Mouse (Mus musculus) liver, embryonic 15.5 days (tissue): ENCODE measurements around the gene 1700122O11Rik. TPM values are rescaled to one million over a fixed set of nuclear protein-coding genes. Genes with fewer than 3 reads are reported as not detected.
A peak's percentile ranks its signal among the peaks of the same experiment; 100 is the strongest.

Source experiments
- ATAC-seq: fragments of 200-750 bp; cut with Nextera tagmentation; 2 replicates; pipeline ENCODE4 v1.8.0; 2017; ENCODE audit warnings: moderate number of reproducible peaks, mild to moderate bottlenecking, moderate library complexity; ENCODE audit not compliant: insufficient read depth
- H3K27ac ChIP-seq: fragments of 300-500 bp; sonication (generic); replicated peaks from 2 replicates; pipeline ENCODE4 v1.5.1; 2015; ENCODE audit warnings: mild to moderate bottlenecking, inconsistent platforms
- H3K27me3 ChIP-seq: fragments of 300-500 bp; sonication (generic); 2 replicates; pipeline ENCODE4 v1.6.1; 2015; ENCODE audit warnings: mild to moderate bottlenecking, inconsistent platforms
- H3K36me3 ChIP-seq: fragments of 300-500 bp; sonication (generic); replicated peaks from 2 replicates; pipeline ENCODE4 v1.6.1; 2015; ENCODE audit warnings: moderate library complexity, mild to moderate bottlenecking, inconsistent platforms
- H3K4me1 ChIP-seq: fragments of 300-500 bp; sonication (generic); replicated peaks from 2 replicates; pipeline ENCODE4 v1.6.1; 2015; ENCODE audit warnings: inconsistent platforms
- H3K4me2 ChIP-seq: fragments of 300-500 bp; sonication (generic); 2 replicates; pipeline ENCODE4 v1.6.1; 2015; ENCODE audit warnings: moderate library complexity, mild to moderate bottlenecking, inconsistent platforms
- H3K4me3 ChIP-seq: fragments of 300-500 bp; sonication (generic); replicated peaks from 2 replicates; pipeline ENCODE4 v1.5.1; 2015; ENCODE audit warnings: mild to moderate bottlenecking, inconsistent platforms
- H3K9ac ChIP-seq: fragments of 300-500 bp; sonication (generic); 2 replicates; pipeline ENCODE4 v1.6.1; 2015; ENCODE audit warnings: moderate library complexity, mild to moderate bottlenecking, inconsistent platforms
- H3K9me3 ChIP-seq: fragments of 300-500 bp; sonication (generic); replicated peaks from 2 replicates; pipeline ENCODE4 v1.6.1; 2016; ENCODE audit warnings: inconsistent platforms
- WGBS: fragments of 180-500 bp; shearing (Covaris S2); methylation state at CpG from one replicate; pipeline ENCODE4 v1.1.7; 2015; ENCODE audit warnings: mixed read lengths; ENCODE audit not compliant: insufficient replicate concordance; 5-methylcytosine and 5-hydroxymethylcytosine counted together
- polyA plus RNA-seq: library from polyadenylated mRNA; unstranded; fragments of >200 nt; fragmentation: Nextera tagmentation; extraction: Ambion mirVana; gene quantifications from 2 replicates; pipeline ENCODE4 v1.2.1, GENCODE M21; 2015

The 1700122O11Rik gene
- polyA plus RNA-seq, 1 experiment from 2014 or later = not detected

- Histone ChIP-seq H3K9me3 (no peaks in the 10 kb centered on the region), H3K4me1 (peaks cover 13% of the 10 kb centered on the region; the same call in 1 of the 2 replicates), H3K4me3 (no peak overlapping the region), H3K9ac (no peak overlapping the region), H3K27ac (peak overlapping the region; percentile 57), H3K36me3 (no peaks in the 10 kb centered on the region), H3K4me2 (no peak overlapping the region), H3K27me3 (peaks cover 21% of the 10 kb centered on the region)
- ATAC-seq = peak; percentile 49
- 31% methylated on average over 5 of the region's 5 CpGs for WGBS
Observed at GRCm38 (mm10) chr17:48051638-48052337, 13.7 kb upstream of the 1700122O11Rik start.

GRCm38 (mm10) chr17:48045631-48046030, 7.5 kb upstream of the 1700122O11Rik start:
- no peaks in the 10 kb centered on the region for H3K36me3 ChIP-seq
- H3K27ac ChIP-seq = no peak overlapping the region
- H3K4me3 ChIP-seq = no peak overlapping the region
- peaks cover 5% of the 10 kb centered on the region for H3K27me3 ChIP-seq
- H3K9me3 ChIP-seq = no peaks in the 10 kb centered on the region
- WGBS = 28% methylated on average over 4 of the region's 4 CpGs
- ATAC-seq = no peak
- no peak overlapping the region for H3K4me2 ChIP-seq
- H3K4me1 ChIP-seq = peaks cover 23% of the 10 kb centered on the region
- no peak overlapping the region for H3K9ac ChIP-seq

- ATAC-seq = no peak
- Histone ChIP-seq H3K9me3 (no peaks in the 10 kb centered on the region), H3K4me2 (no peak overlapping the region), H3K9ac (no peak overlapping the region), H3K4me1 (peaks cover 35% of the 10 kb centered on the region), H3K27me3 (peaks cover 20% of the 10 kb centered on the region), H3K27ac (no peak overlapping the region), H3K36me3 (no peaks in the 10 kb centered on the region), H3K4me3 (no peak overlapping the region)
- WGBS = 47% methylated on average over 5 of the region's 5 CpGs
Observed at GRCm38 (mm10) chr17:48043154-48043880, 5.2 kb upstream of the 1700122O11Rik start.

- Histone ChIP-seq H3K36me3 (no peaks in the 10 kb centered on the region), H3K27me3 (peaks cover 24% of the 10 kb centered on the region), H3K4me1 (peaks cover 31% of the 10 kb centered on the region), H3K4me3 (peak overlapping the region; percentile 32), H3K9me3 (no peaks in the 10 kb centered on the region), H3K4me2 (peak overlapping the region; percentile 54), H3K9ac (peak overlapping the region; percentile 25; the same call in 1 of the 2 replicates), H3K27ac (peak overlapping the region; percentile 51)
- peak; percentile 51 for ATAC-seq
- 9% methylated on average over 29 of the region's 29 CpGs for WGBS
Observed at GRCm38 (mm10) chr17:48041351-48042287, 3.5 kb upstream of the 1700122O11Rik start.

GRCm38 (mm10) chr17:48039232-48039866, 1.3 kb upstream of the 1700122O11Rik start:
- WGBS = 12% methylated on average over 14 of the region's 14 CpGs
- H3K27ac ChIP-seq = peak overlapping the region; percentile 56
- peak overlapping the region; percentile 57 for H3K4me2 ChIP-seq
- H3K9me3 ChIP-seq = no peaks in the 10 kb centered on the region
- peaks cover 24% of the 10 kb centered on the region for H3K27me3 ChIP-seq
- H3K4me3 ChIP-seq = 0 out of 2 replicates have a peak overlapping the region, but pooled peaks have one; percentile 14
- H3K36me3 ChIP-seq = no peaks in the 10 kb centered on the region
- H3K9ac ChIP-seq = no peak overlapping the region
- ATAC-seq = peak; percentile 48
- H3K4me1 ChIP-seq = peaks cover 26% of the 10 kb centered on the region

GRCm38 (mm10) chr17:48036921-48037320, 1.2 kb downstream of the 1700122O11Rik start:
- H3K4me1 ChIP-seq = peaks cover 20% of the 10 kb centered on the region
- H3K9me3 ChIP-seq = no peaks in the 10 kb centered on the region
- H3K27ac ChIP-seq = no peak overlapping the region
- H3K27me3 ChIP-seq = peaks cover 28% of the 10 kb centered on the region
- no peaks in the 10 kb centered on the region for H3K36me3 ChIP-seq
- H3K4me3 ChIP-seq = no peak overlapping the region
- ATAC-seq = no peak
- H3K9ac ChIP-seq = no peak overlapping the region
- WGBS = 23% methylated on average over 3 of the region's 3 CpGs
- H3K4me2 ChIP-seq = no peak overlapping the region

GRCm38 (mm10) chr17:48031521-48032430, 6.3 kb downstream of the 1700122O11Rik start:
- WGBS = 10% methylated on average over 42 of the region's 42 CpGs
- peaks cover 12% of the 10 kb centered on the region for H3K4me1 ChIP-seq
- H3K9ac ChIP-seq = no peak overlapping the region
- no peaks in the 10 kb centered on the region for H3K36me3 ChIP-seq
- no peak for ATAC-seq
- peaks cover 35% of the 10 kb centered on the region for H3K27me3 ChIP-seq
- H3K4me3 ChIP-seq = peak overlapping the region; percentile 29
- no peaks in the 10 kb centered on the region for H3K9me3 ChIP-seq
- no peak overlapping the region for H3K27ac ChIP-seq
- peak overlapping the region; percentile 63 for H3K4me2 ChIP-seq

GRCm38 (mm10) chr17:48029241-48029640, 8.9 kb downstream of the 1700122O11Rik start:
- Histone ChIP-seq H3K4me3 (no peak overlapping the region), H3K9me3 (no peaks in the 10 kb centered on the region), H3K9ac (no peak overlapping the region), H3K36me3 (no peaks in the 10 kb centered on the region), H3K27ac (no peak overlapping the region), H3K4me2 (no peak overlapping the region), H3K4me1 (peaks cover 12% of the 10 kb centered on the region), H3K27me3 (peaks cover 35% of the 10 kb centered on the region)
- 49% methylated on average over 12 of the region's 12 CpGs for WGBS
- no peak for ATAC-seq

- no peak for ATAC-seq
- Histone ChIP-seq H3K36me3 (no peaks in the 10 kb centered on the region), H3K4me1 (peaks cover 16% of the 10 kb centered on the region), H3K27ac (no peak overlapping the region), H3K4me2 (no peak overlapping the region), H3K27me3 (peaks cover 35% of the 10 kb centered on the region), H3K9ac (no peak overlapping the region), H3K4me3 (no peak overlapping the region), H3K9me3 (no peaks in the 10 kb centered on the region)
- WGBS = 72% methylated on average over 5 of the region's 5 CpGs
Observed at GRCm38 (mm10) chr17:48028250-48028649, 9.8 kb downstream of the 1700122O11Rik start.

- Histone ChIP-seq H3K9me3 (no peaks in the 10 kb centered on the region), H3K4me3 (no peak overlapping the region), H3K27me3 (peaks cover 35% of the 10 kb centered on the region), H3K27ac (no peak overlapping the region), H3K4me1 (peaks cover 16% of the 10 kb centered on the region), H3K4me2 (no peak overlapping the region), H3K9ac (no peak overlapping the region), H3K36me3 (no peaks in the 10 kb centered on the region)
- 58% methylated on average over 6 of the region's 6 CpGs for WGBS
- no peak for ATAC-seq
Observed at GRCm38 (mm10) chr17:48027677-48028076, 10.4 kb downstream of the 1700122O11Rik start.
